Mouse (Mus musculus): ENCODE measurements at regions not wholly inside any gene's neighbourhood (a gene's known extent, or its start where the extent isn't known, plus 50 kb on each side); places are given as distances from the start of the nearest gene placed in this dataset.

DNA sequence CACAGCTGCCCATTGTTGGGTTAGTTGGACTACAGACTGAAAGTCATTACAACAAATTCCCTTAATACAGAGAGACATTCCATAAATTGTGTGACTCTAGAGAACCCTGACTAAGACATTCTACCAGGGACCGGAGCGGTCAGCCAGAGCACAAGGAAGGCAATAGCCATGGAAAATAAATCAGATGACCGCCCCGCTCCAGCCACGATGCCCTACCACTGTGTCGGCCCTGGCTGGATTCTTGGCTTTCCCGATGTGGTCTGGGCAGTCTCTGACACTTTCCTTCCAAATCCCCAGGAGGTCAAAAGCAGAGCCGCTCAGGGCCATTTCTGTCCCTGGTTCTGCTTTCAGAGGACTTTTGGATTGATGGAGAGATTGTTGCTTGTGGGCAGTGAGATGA, 57.8 kb downstream of the Lsm3 start:
- Histone ChIP-seq H3K4me2 (ENCODE audit: low read depth, low read length) (no peak overlapping the region), H3K36me3 (ENCODE audit: control insufficient read depth, insufficient read depth, low read length) (no peaks in the 10 kb centered on the region), H3K4me3 (ENCODE audit: low read depth, low read length) (no peak overlapping the region), H3K4me1 (ENCODE audit: control insufficient read depth, insufficient read depth, low read length) (no peaks in the 10 kb centered on the region), H3K9me3 (ENCODE audit: control insufficient read depth, low read length) (no peaks in the 10 kb centered on the region), H3K27ac (replicated peaks; ENCODE audit: low read depth, low read length) (no peak overlapping the region), H3K9ac (ENCODE audit: low read depth, low read length) (no peak overlapping the region), H3K27me3 (replicated peaks; ENCODE audit: control insufficient read depth, insufficient read depth, low read length) (no peaks in the 10 kb centered on the region)
- DNase-seq (ENCODE audit: low spot score) = no peak
- no peak for ATAC-seq (ENCODE audit: low read depth)
- WGBS = 79% methylated on average over 8 of the region's 8 CpGs

DNA sequence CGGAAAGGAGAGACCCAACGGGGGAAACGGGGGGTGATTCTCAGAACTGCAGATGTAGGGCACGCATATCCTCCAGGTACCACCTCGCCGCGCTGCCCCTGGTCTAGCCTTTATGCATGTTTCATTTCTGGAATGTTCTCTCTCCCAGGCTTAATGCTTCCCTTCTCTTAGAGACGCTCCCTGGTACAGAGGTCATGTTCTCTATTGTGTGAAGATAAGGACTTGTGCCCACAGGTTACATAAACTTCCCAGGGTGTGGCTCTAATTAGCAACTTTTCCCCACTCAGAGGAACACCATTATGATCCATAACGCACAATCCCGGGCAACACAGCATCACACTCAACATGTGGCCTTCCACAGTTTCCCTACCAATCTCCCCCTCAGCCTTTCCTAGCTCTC, 58.7 kb downstream of the Lsm3 start:
- no peak overlapping the region for H3K27ac ChIP-seq (replicated peaks; ENCODE audit: low read depth, low read length)
- H3K4me2 ChIP-seq (ENCODE audit: low read depth, low read length) = no peak overlapping the region
- DNase-seq (ENCODE audit: low spot score) (no peak), ATAC-seq (ENCODE audit: low read depth) (no peak)
- no peaks in the 10 kb centered on the region for H3K36me3 ChIP-seq (ENCODE audit: control insufficient read depth, insufficient read depth, low read length)
- H3K4me3 ChIP-seq (ENCODE audit: low read depth, low read length) = no peak overlapping the region
- H3K27me3 ChIP-seq (replicated peaks; ENCODE audit: control insufficient read depth, insufficient read depth, low read length) = no peaks in the 10 kb centered on the region
- no peaks in the 10 kb centered on the region for H3K4me1 ChIP-seq (ENCODE audit: control insufficient read depth, insufficient read depth, low read length)
- H3K9ac ChIP-seq (ENCODE audit: low read depth, low read length) = no peak overlapping the region
- H3K9me3 ChIP-seq (ENCODE audit: control insufficient read depth, low read length) = no peaks in the 10 kb centered on the region
- WGBS = 89% methylated on average over 10 of the region's 10 CpGs

DNA sequence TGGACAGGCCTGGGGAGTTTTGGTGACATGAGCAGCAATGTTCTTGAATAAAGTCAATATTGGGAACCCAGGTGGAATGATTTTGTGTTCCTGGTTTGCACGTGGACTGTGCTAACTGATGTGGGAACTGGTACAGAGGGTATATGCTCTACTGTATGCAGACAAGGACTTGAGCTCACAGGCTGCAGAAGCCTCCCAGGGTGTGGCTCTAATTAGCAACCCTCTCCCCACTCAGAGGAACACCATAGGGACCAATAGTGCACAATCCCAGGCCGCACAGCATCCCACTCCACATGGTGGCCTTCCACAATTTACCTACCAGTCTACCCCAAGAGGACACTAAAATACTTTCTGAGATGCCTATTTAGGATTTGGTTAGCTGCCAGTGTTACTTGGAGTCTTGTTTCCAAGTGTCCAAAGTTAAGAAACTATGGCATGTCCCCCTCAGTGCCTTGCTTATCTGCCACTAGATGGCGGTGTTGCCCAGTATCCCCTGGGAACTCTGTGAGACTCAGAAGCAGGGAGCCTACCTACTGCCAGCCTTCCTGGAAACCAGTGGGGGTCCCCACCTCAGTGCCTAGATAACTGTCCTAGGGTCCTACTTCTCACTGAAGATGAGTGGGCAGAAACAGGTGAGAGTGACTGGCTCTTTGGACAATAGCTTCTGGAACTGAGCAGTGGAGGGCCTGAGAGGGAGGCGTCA, 60.1 kb downstream of the Lsm3 start:
- Histone ChIP-seq H3K4me2 (ENCODE audit: low read depth, low read length) (no peak overlapping the region), H3K4me3 (ENCODE audit: low read depth, low read length) (no peak overlapping the region), H3K9me3 (ENCODE audit: control insufficient read depth, low read length) (no peaks in the 10 kb centered on the region), H3K27me3 (replicated peaks; ENCODE audit: control insufficient read depth, insufficient read depth, low read length) (no peaks in the 10 kb centered on the region), H3K36me3 (ENCODE audit: control insufficient read depth, insufficient read depth, low read length) (no peaks in the 10 kb centered on the region), H3K27ac (replicated peaks; ENCODE audit: low read depth, low read length) (no peak overlapping the region), H3K9ac (ENCODE audit: low read depth, low read length) (no peak overlapping the region), H3K4me1 (ENCODE audit: control insufficient read depth, insufficient read depth, low read length) (no peaks in the 10 kb centered on the region)
- ATAC-seq (ENCODE audit: low read depth) (peak; percentile 84), DNase-seq (ENCODE audit: low spot score) (peak; percentile 84)
- WGBS = 61% methylated on average over 4 of the region's 4 CpGs

DNA sequence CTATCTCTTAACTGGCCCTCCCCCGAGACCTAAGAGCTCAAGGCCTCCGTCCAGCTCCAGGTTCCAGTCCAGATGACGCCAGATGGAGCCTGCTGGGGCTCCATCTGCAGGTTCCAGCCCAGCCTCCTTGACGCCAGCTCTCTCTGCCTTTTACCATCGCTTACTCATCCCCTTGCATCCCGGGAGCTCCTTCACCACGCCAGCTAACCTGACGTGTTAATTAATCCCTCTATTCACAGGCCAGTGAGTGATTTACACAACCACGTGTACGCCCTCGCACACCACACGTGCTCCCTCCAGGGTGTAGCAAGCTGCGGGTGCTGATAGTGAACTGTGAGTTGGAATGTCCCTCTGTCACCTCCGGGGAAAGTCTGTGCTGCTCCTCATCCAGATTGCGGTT, 61.2 kb downstream of the Lsm3 start:
- no peak for DNase-seq (ENCODE audit: low spot score)
- Histone ChIP-seq H3K9ac (ENCODE audit: low read depth, low read length) (no peak overlapping the region), H3K4me3 (ENCODE audit: low read depth, low read length) (no peak overlapping the region), H3K4me2 (ENCODE audit: low read depth, low read length) (no peak overlapping the region), H3K36me3 (ENCODE audit: control insufficient read depth, insufficient read depth, low read length) (no peaks in the 10 kb centered on the region), H3K9me3 (ENCODE audit: control insufficient read depth, low read length) (no peaks in the 10 kb centered on the region), H3K4me1 (ENCODE audit: control insufficient read depth, insufficient read depth, low read length) (no peaks in the 10 kb centered on the region), H3K27me3 (replicated peaks; ENCODE audit: control insufficient read depth, insufficient read depth, low read length) (no peaks in the 10 kb centered on the region), H3K27ac (replicated peaks; ENCODE audit: low read depth, low read length) (no peak overlapping the region)
- ATAC-seq (ENCODE audit: low read depth) = no peak
- WGBS = 56% methylated on average over 15 of the region's 15 CpGs

DNA sequence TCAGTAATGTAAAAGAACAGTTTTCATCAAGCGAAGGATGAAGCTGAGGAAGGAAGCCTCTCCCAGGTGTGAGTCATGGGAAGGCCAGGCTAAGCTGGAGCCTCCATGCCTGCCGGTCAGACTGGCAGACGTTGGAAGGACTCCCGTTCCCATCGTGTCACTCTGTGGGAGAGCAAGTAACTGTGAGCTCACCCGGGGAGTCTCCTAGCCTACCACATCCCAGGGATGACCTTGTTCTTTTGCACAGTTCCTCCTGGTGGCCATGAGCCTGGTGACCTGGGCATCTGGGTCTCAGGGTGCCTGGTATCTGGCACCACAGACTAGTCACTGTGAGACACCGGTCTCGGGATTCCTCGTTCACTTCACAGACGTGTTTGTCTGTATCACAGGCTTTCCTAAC, 63.9 kb downstream of the Lsm3 start:
- Histone ChIP-seq H3K9me3 (ENCODE audit: control insufficient read depth, low read length) (no peaks in the 10 kb centered on the region), H3K4me1 (ENCODE audit: control insufficient read depth, insufficient read depth, low read length) (no peaks in the 10 kb centered on the region), H3K9ac (ENCODE audit: low read depth, low read length) (no peak overlapping the region), H3K27ac (replicated peaks; ENCODE audit: low read depth, low read length) (no peak overlapping the region), H3K27me3 (replicated peaks; ENCODE audit: control insufficient read depth, insufficient read depth, low read length) (no peaks in the 10 kb centered on the region), H3K4me3 (ENCODE audit: low read depth, low read length) (no peak overlapping the region), H3K36me3 (ENCODE audit: control insufficient read depth, insufficient read depth, low read length) (no peaks in the 10 kb centered on the region), H3K4me2 (ENCODE audit: low read depth, low read length) (no peak overlapping the region)
- DNase-seq (ENCODE audit: low spot score) = no peak
- ATAC-seq (ENCODE audit: low read depth) = no peak
- 78% methylated on average over 10 of the region's 10 CpGs for WGBS

DNA sequence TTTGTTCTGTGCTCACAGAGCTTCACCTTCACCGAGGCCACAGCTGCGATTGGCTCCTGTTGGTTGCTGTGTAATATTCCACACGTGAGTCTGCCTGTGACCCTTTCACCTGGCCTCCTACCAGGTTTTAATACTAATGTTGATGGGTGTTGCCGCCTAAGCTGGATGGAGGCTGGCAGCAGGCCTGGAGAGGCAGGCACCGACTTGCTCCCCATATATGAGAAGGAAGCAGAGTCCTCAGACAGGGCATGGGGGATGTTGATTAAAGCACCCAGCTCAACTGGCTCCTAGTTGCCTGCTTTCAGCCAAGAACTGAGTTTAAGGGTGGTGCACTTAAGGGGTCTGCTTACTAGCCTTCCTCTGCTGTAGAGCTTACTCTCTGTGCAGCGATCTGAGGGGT, 64.9 kb downstream of the Lsm3 start:
- no peaks in the 10 kb centered on the region for H3K27me3 ChIP-seq (replicated peaks; ENCODE audit: control insufficient read depth, insufficient read depth, low read length)
- ATAC-seq (ENCODE audit: low read depth) = peak; percentile 37; the same call in 1 of the 2 replicates
- H3K27ac ChIP-seq (replicated peaks; ENCODE audit: low read depth, low read length) = no peak overlapping the region
- no peak overlapping the region for H3K4me3 ChIP-seq (ENCODE audit: low read depth, low read length)
- no peaks in the 10 kb centered on the region for H3K4me1 ChIP-seq (ENCODE audit: control insufficient read depth, insufficient read depth, low read length)
- WGBS = 83% methylated on average over 6 of the region's 6 CpGs
- H3K4me2 ChIP-seq (ENCODE audit: low read depth, low read length) = no peak overlapping the region
- H3K36me3 ChIP-seq (ENCODE audit: control insufficient read depth, insufficient read depth, low read length) = no peaks in the 10 kb centered on the region
- H3K9ac ChIP-seq (ENCODE audit: low read depth, low read length) = no peak overlapping the region
- no peaks in the 10 kb centered on the region for H3K9me3 ChIP-seq (ENCODE audit: control insufficient read depth, low read length)
- DNase-seq (ENCODE audit: low spot score) = peak; percentile 29

DNA sequence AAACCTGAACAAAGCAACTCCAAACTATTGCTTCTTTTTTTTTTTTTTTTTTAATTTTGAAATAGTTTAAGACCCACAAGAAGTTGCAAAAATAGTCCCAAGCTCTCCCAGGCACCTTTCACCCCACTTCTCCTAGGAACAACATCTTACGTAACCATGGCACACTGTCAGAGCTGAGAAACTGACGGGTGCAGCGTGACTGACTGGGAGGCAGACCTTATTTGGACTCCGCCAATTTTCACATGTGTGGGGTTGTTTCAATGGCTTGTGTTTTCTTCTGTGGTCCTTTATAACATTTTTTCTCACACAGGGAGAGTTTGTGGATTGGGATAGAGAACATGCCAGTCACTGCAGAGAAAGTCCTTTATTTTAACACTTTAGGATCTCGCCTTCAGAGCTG, 66.6 kb downstream of the Lsm3 start:
- 0 out of 2 replicates have a peak, but pooled peaks cover 6% of the 10 kb centered on the region for H3K4me1 ChIP-seq (ENCODE audit: control insufficient read depth, insufficient read depth, low read length)
- H3K9ac ChIP-seq (ENCODE audit: low read depth, low read length) = no peak overlapping the region
- 85% methylated on average over 5 of the region's 5 CpGs for WGBS
- no peaks in the 10 kb centered on the region for H3K36me3 ChIP-seq (ENCODE audit: control insufficient read depth, insufficient read depth, low read length)
- no peak overlapping the region for H3K27ac ChIP-seq (replicated peaks; ENCODE audit: low read depth, low read length)
- no peak overlapping the region for H3K4me3 ChIP-seq (ENCODE audit: low read depth, low read length)
- DNase-seq (ENCODE audit: low spot score) (no peak), ATAC-seq (ENCODE audit: low read depth) (no peak)
- H3K27me3 ChIP-seq (replicated peaks; ENCODE audit: control insufficient read depth, insufficient read depth, low read length) = no peaks in the 10 kb centered on the region
- H3K9me3 ChIP-seq (ENCODE audit: control insufficient read depth, low read length) = no peaks in the 10 kb centered on the region
- H3K4me2 ChIP-seq (ENCODE audit: low read depth, low read length) = no peak overlapping the region

DNA sequence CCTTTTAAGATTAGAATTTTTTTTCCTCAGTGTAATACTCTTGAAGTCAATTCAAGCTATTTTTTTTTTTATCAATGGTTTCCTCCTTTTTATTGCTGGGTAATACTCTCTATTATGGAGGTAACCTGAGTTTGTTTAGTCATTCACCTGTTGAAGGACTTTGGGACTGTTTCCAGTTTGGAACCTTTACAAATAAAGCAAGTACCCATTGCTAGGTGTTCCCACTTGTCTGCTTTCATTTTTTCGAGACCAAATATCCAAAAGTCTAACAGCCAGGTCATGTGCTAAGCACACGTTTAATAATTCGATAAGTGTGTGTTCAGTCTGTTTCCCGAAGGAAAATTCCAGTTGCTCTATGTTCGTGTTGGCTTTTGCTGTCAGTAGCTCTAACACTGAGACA, 67.6 kb downstream of the Lsm3 start:
- 0 out of 2 replicates have a peak, but pooled peaks cover 6% of the 10 kb centered on the region for H3K4me1 ChIP-seq (ENCODE audit: control insufficient read depth, insufficient read depth, low read length)
- no peaks in the 10 kb centered on the region for H3K27me3 ChIP-seq (replicated peaks; ENCODE audit: control insufficient read depth, insufficient read depth, low read length)
- H3K4me2 ChIP-seq (ENCODE audit: low read depth, low read length) = no peak overlapping the region
- H3K27ac ChIP-seq (replicated peaks; ENCODE audit: low read depth, low read length) = no peak overlapping the region
- 78% methylated on average over 5 of the region's 5 CpGs for WGBS
- H3K9ac ChIP-seq (ENCODE audit: low read depth, low read length) = no peak overlapping the region
- H3K9me3 ChIP-seq (ENCODE audit: control insufficient read depth, low read length) = no peaks in the 10 kb centered on the region
- DNase-seq (ENCODE audit: low spot score) = no peak
- ATAC-seq (ENCODE audit: low read depth) = no peak
- H3K36me3 ChIP-seq (ENCODE audit: control insufficient read depth, insufficient read depth, low read length) = no peaks in the 10 kb centered on the region
- H3K4me3 ChIP-seq (ENCODE audit: low read depth, low read length) = no peak overlapping the region

DNA sequence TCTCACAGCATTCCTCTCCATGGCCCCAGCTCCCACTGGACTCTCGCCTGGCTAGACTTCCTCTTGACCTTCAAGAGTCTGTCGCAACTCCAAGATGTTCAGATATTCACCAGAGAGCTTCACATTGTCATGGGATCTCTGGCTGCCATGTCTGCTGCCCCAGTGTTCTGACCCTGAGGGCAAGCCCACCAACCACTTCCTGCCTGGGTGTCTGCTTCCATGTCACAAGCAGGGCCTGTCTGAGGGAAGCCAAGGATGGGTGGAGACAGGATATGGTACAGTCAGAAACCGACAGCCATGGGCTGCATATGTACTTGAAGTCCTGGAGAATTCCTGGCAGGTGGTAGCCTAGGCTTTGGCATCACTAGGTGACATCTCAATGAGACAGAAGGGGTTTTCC, 69.8 kb downstream of the Lsm3 start:
- peaks cover 6% of the 10 kb centered on the region; the same call in 1 of the 2 replicates for H3K4me1 ChIP-seq (ENCODE audit: control insufficient read depth, insufficient read depth, low read length)
- no peak overlapping the region for H3K4me2 ChIP-seq (ENCODE audit: low read depth, low read length)
- no peaks in the 10 kb centered on the region for H3K36me3 ChIP-seq (ENCODE audit: control insufficient read depth, insufficient read depth, low read length)
- no peak for DNase-seq (ENCODE audit: low spot score)
- no peaks in the 10 kb centered on the region for H3K27me3 ChIP-seq (replicated peaks; ENCODE audit: control insufficient read depth, insufficient read depth, low read length)
- H3K9ac ChIP-seq (ENCODE audit: low read depth, low read length) = no peak overlapping the region
- H3K4me3 ChIP-seq (ENCODE audit: low read depth, low read length) = no peak overlapping the region
- no peak overlapping the region for H3K27ac ChIP-seq (replicated peaks; ENCODE audit: low read depth, low read length)
- no peak for ATAC-seq (ENCODE audit: low read depth)
- WGBS = 75% methylated on average over 3 of the region's 3 CpGs
- no peaks in the 10 kb centered on the region for H3K9me3 ChIP-seq (ENCODE audit: control insufficient read depth, low read length)

Data from embryonic facial prominence, embryonic 14.5 days (tissue).